Mouse (Mus musculus): ENCODE results near the gene Olig2. TPM values are rescaled to one million over a fixed set of nuclear protein-coding genes. Genes with fewer than 3 reads are reported as not detected.

Gene Olig2
- polyA plus RNA-seq, 1 experiment from 2014 or later, result 0.76 TPM

- Histone ChIP-seq H3K36me3 (ENCODE audit: control insufficient read depth, insufficient read depth, low read length) (no peaks in the 10 kb centered on the region), H3K4me1 (replicated peaks; ENCODE audit: control insufficient read depth, insufficient read depth, low read length) (peaks cover 4% of the 10 kb centered on the region; the same call in 1 of the 2 replicates), H3K9ac (ENCODE audit: low read depth, low read length) (no peak overlapping the region), H3K9me3 (ENCODE audit: control insufficient read depth, low read length) (no peaks in the 10 kb centered on the region), H3K27me3 (ENCODE audit: control insufficient read depth, insufficient read depth, low read length) (peaks cover 94% of the 10 kb centered on the region), H3K4me3 (ENCODE audit: low read depth, low read length) (no peak overlapping the region), H3K4me2 (replicated peaks; ENCODE audit: low read depth, low read length) (no peak overlapping the region), H3K27ac (ENCODE audit: low read depth, low read length) (no peak overlapping the region)
- ATAC-seq (ENCODE audit: low FRiP score) (no peak), DNase-seq (ENCODE audit: low spot score) (no peak)
- WGBS, result 3% methylated on average over 20 of the region's 20 CpGs
Observed at GRCm38 (mm10) chr16:91271634-91272033, 46.4 kb downstream of the Olig2 start.

Other genes starting within 250 kb of the Olig2 start
- 25.3 and 30.5 TPM in 2 replicates for gene Synj1, start 214.1 kb upstream of the Olig2 start, polyA plus RNA-seq (2014; fragmentation: Nextera tagmentation; extraction: Ambion mirVana)
- 91.1 and 104 TPM in 2 replicates for gene Paxbp1, start 180.9 kb upstream of the Olig2 start, polyA plus RNA-seq (2014; fragmentation: Nextera tagmentation; extraction: Ambion mirVana)
- 0.17 and 0.25 TPM in 2 replicates for gene 4932438H23Rik, start 130.3 kb upstream of the Olig2 start, polyA plus RNA-seq (2014; fragmentation: Nextera tagmentation; extraction: Ambion mirVana)
- gene Olig1, start 44.3 kb downstream of the Olig2 start, polyA plus RNA-seq (2014; fragmentation: Nextera tagmentation; extraction: Ambion mirVana), result 0.40 and 0.84 TPM in 2 replicates
- 33.4 and 35.4 TPM in 2 replicates for gene Ifnar2, start 147.3 kb downstream of the Olig2 start, polyA plus RNA-seq (2014; fragmentation: Nextera tagmentation; extraction: Ambion mirVana)
- not detected in 2 replicates for gene Gm21970, start 166.3 kb downstream of the Olig2 start, polyA plus RNA-seq (2014; fragmentation: Nextera tagmentation; extraction: Ambion mirVana)
- 8.6 and 9.0 TPM in 2 replicates for gene Il10rb, start 180.7 kb downstream of the Olig2 start, polyA plus RNA-seq (2014; fragmentation: Nextera tagmentation; extraction: Ambion mirVana)

Data from hindbrain, embryonic 11.5 days (tissue).